Mouse (Mus musculus) heart, embryonic 15.5 days (tissue): ENCODE data around the gene Psma5. TPM values are rescaled to one million over a fixed set of nuclear protein-coding genes. Genes with fewer than 3 reads are reported as not detected.
A peak's percentile ranks its signal among the peaks of the same experiment; 100 is the strongest.

Experiments
- ATAC-seq: fragments of 200-750 bp; cut with Nextera tagmentation; replicated peaks from 2 replicates; pipeline ENCODE4 v1.8.0; 2017; ENCODE audit warnings: low read depth, moderate TSS enrichment; ENCODE audit not compliant: insufficient number of reproducible peaks, insufficient read depth, low FRiP score
- H3K27ac ChIP-seq: fragments of 300-500 bp; sonication (generic); 2 replicates; pipeline ENCODE4 v1.5.1; 2015; ENCODE audit warnings: mild to moderate bottlenecking, inconsistent platforms
- H3K27me3 ChIP-seq: fragments of 300-500 bp; sonication (generic); 2 replicates; pipeline ENCODE4 v1.6.1; 2015; ENCODE audit warnings: inconsistent platforms
- H3K36me3 ChIP-seq: fragments of 300-500 bp; sonication (generic); 2 replicates; pipeline ENCODE4 v1.6.1; 2015; ENCODE audit warnings: mild to moderate bottlenecking, inconsistent platforms
- H3K4me1 ChIP-seq: fragments of 300-500 bp; sonication (generic); replicated peaks from 2 replicates; pipeline ENCODE4 v1.6.1; 2015; ENCODE audit warnings: inconsistent platforms
- H3K4me2 ChIP-seq: fragments of 300-500 bp; sonication (generic); 2 replicates; pipeline ENCODE4 v1.6.1; 2015; ENCODE audit warnings: inconsistent platforms, mild to moderate bottlenecking, moderate library complexity
- H3K4me3 ChIP-seq: fragments of 300-500 bp; sonication (generic); 2 replicates; pipeline ENCODE4 v1.5.1; 2015; ENCODE audit warnings: mild to moderate bottlenecking, inconsistent platforms
- H3K9ac ChIP-seq: fragments of 300-500 bp; sonication (generic); 2 replicates; pipeline ENCODE4 v1.6.1; 2015; ENCODE audit warnings: mild to moderate bottlenecking, inconsistent platforms
- H3K9me3 ChIP-seq: fragments of 300-500 bp; sonication (generic); replicated peaks from 2 replicates; pipeline ENCODE4 v1.6.1; 2016; ENCODE audit warnings: inconsistent platforms
- WGBS: fragments of 180-500 bp; shearing (Covaris S2); methylation state at CpG from one replicate; pipeline ENCODE4 v1.1.7; 2015; ENCODE audit warnings: mixed read lengths; 5-methylcytosine and 5-hydroxymethylcytosine counted together
- polyA plus RNA-seq: library from polyadenylated mRNA; unstranded; fragments of >200 nt; fragmentation: Nextera tagmentation; extraction: Ambion mirVana; gene quantifications from 2 replicates; pipeline ENCODE4 v1.2.1, GENCODE M21; 2015

Gene Psma5
- polyA plus RNA-seq, 1 experiment from 2014 or later = 174 TPM

GRCm38 (mm10) chr3:108313138-108313537 is 56.4 kb downstream of the Psma5 start:
- H3K4me2 ChIP-seq = no peak overlapping the region
- H3K9me3 ChIP-seq = no peaks in the 10 kb centered on the region
- H3K4me3 ChIP-seq = no peak overlapping the region
- H3K27me3 ChIP-seq = no peaks in the 10 kb centered on the region
- H3K4me1 ChIP-seq = peaks cover 29% of the 10 kb centered on the region
- H3K9ac ChIP-seq = no peak overlapping the region
- peak overlapping the region; percentile 56; the same call in 1 of the 2 replicates for H3K27ac ChIP-seq
- H3K36me3 ChIP-seq = no peaks in the 10 kb centered on the region
- WGBS = 71% methylated on average over 4 of the region's 4 CpGs
- no peak for ATAC-seq

GRCm38 (mm10) chr3:108314038-108314675 is 57.4 kb downstream of the Psma5 start:
- no peaks in the 10 kb centered on the region for H3K9me3 ChIP-seq
- no peaks in the 10 kb centered on the region for H3K36me3 ChIP-seq
- H3K9ac ChIP-seq = no peak overlapping the region
- H3K27ac ChIP-seq = no peak overlapping the region
- ATAC-seq = no peak
- H3K4me3 ChIP-seq = no peak overlapping the region
- H3K27me3 ChIP-seq = no peaks in the 10 kb centered on the region
- peaks cover 32% of the 10 kb centered on the region for H3K4me1 ChIP-seq
- 74% methylated on average over 8 of the region's 8 CpGs for WGBS
- no peak overlapping the region for H3K4me2 ChIP-seq

DNA sequence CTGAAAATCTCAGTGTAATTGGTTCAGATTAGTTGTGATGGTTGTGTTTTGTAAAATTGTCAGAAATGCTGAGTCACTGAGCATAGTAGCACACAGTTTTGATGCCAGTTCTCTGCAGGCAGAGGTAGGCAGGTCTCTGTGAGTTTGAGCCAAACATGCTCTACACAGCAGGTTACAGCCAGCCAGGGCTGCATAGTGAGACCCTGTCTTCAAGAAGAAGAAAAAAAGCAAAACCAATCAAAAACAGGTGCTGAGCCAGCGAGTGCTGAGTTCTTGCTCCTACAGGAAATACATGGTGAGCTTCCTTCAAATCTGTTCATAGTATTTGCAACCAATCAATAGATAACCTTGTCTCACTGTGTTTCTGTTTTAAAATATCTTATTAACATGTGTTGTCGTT is 61.8 kb downstream of the Psma5 start:
- 54% methylated on average over 2 of the region's 2 CpGs for WGBS
- ATAC-seq = no peak
- H3K4me1 ChIP-seq = peaks cover 16% of the 10 kb centered on the region
- no peaks in the 10 kb centered on the region for H3K27me3 ChIP-seq
- H3K4me2 ChIP-seq = no peak overlapping the region
- no peak overlapping the region for H3K4me3 ChIP-seq
- no peaks in the 10 kb centered on the region for H3K36me3 ChIP-seq
- H3K9me3 ChIP-seq = no peaks in the 10 kb centered on the region
- no peak overlapping the region for H3K9ac ChIP-seq
- no peak overlapping the region for H3K27ac ChIP-seq

DNA sequence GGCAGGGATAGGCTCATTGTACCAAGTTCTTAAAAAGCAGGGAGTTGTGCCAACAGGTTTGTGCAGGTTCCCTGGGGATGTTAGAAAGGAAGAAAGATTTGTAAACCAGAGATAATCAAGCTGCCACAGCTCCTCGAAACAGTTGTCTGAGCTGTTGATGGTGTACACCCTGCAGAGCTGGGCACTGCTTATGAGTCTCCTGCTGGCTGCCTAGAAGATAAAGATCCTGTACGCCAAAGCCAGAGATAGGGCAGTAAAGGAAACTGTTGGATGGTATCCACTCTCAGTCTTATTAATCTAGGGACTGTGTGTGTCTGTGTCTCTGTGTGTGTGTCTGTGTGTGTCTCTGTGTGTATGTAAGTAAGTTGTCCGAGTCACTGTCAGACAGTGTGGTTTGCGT is 64.9 kb downstream of the Psma5 start:
- no peak for ATAC-seq
- Histone ChIP-seq H3K4me2 (no peak overlapping the region), H3K27ac (no peak overlapping the region), H3K27me3 (no peaks in the 10 kb centered on the region), H3K36me3 (peaks cover 5% of the 10 kb centered on the region; the same call in 1 of the 2 replicates), H3K9ac (no peak overlapping the region), H3K9me3 (no peaks in the 10 kb centered on the region), H3K4me1 (peaks cover 18% of the 10 kb centered on the region), H3K4me3 (no peak overlapping the region)
- WGBS = 60% methylated on average over 4 of the region's 4 CpGs

GRCm38 (mm10) chr3:108322136-108322535 is 65.4 kb downstream of the Psma5 start:
- 68% methylated on average over 4 of the region's 4 CpGs for WGBS
- Histone ChIP-seq H3K4me2 (no peak overlapping the region), H3K4me3 (no peak overlapping the region), H3K4me1 (peaks cover 18% of the 10 kb centered on the region), H3K27ac (no peak overlapping the region), H3K27me3 (no peaks in the 10 kb centered on the region), H3K36me3 (peaks cover 5% of the 10 kb centered on the region; the same call in 1 of the 2 replicates), H3K9me3 (no peaks in the 10 kb centered on the region), H3K9ac (no peak overlapping the region)
- no peak for ATAC-seq

DNA sequence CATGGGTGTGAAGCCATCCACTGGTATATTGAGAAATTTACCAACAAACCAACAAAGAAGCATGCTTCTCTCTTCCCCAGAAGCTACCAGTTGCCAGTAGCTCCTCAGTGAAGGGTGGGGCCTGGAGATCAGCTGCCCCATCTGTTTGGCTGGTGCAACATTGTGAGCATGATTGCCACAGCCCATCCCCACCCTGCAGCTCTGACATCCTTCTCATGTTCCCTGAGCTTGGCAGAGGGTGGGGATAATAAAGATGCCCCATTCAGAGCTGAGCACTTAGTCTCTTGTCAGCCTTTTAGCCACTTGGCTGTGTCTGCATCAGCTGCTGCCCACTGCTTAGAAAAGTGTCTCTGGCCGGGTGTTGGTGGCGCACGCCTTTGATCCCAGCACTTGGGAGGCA is 66.2 kb downstream of the Psma5 start:
- WGBS = 75% methylated on average over 3 of the region's 3 CpGs
- no peak overlapping the region for H3K4me3 ChIP-seq
- H3K9me3 ChIP-seq = no peaks in the 10 kb centered on the region
- no peaks in the 10 kb centered on the region for H3K27me3 ChIP-seq
- H3K9ac ChIP-seq = no peak overlapping the region
- H3K4me1 ChIP-seq = peaks cover 24% of the 10 kb centered on the region
- ATAC-seq = no peak
- H3K27ac ChIP-seq = no peak overlapping the region
- no peak overlapping the region for H3K4me2 ChIP-seq
- peaks cover 5% of the 10 kb centered on the region; the same call in 1 of the 2 replicates for H3K36me3 ChIP-seq

GRCm38 (mm10) chr3:108324837-108325236 is 68.1 kb downstream of the Psma5 start:
- H3K4me2 ChIP-seq = no peak overlapping the region
- H3K9ac ChIP-seq = no peak overlapping the region
- H3K9me3 ChIP-seq = no peaks in the 10 kb centered on the region
- 79% methylated on average over 4 of the region's 4 CpGs for WGBS
- peaks cover 26% of the 10 kb centered on the region for H3K4me1 ChIP-seq
- no peaks in the 10 kb centered on the region for H3K27me3 ChIP-seq
- H3K27ac ChIP-seq = no peak overlapping the region
- no peak overlapping the region for H3K4me3 ChIP-seq
- peaks cover 5% of the 10 kb centered on the region; the same call in 1 of the 2 replicates for H3K36me3 ChIP-seq
- no peak for ATAC-seq

DNA sequence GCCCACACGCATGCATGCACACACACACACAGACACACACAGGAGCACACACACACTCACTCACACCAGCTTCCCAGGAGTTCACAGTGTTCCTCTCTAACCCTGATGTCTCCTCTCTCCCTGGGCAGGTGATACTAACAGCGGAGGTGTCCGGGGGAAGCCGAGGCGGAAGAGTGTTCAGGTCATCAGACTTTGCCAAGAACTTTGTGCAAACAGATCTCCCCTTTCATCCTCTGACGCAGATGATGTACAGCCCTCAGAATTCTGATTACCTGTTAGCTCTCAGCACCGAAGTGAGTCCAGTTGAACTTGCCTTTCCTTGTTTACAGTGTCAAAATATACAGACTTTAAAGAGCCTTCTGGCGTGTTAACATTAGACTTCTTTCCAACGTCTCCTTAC is 68.8 kb downstream of the Psma5 start:
- no peak overlapping the region for H3K4me3 ChIP-seq
- no peaks in the 10 kb centered on the region for H3K9me3 ChIP-seq
- no peak overlapping the region for H3K4me2 ChIP-seq
- H3K9ac ChIP-seq = no peak overlapping the region
- H3K4me1 ChIP-seq = peaks cover 25% of the 10 kb centered on the region
- peaks cover 5% of the 10 kb centered on the region; the same call in 1 of the 2 replicates for H3K36me3 ChIP-seq
- H3K27me3 ChIP-seq = no peaks in the 10 kb centered on the region
- WGBS = 88% methylated on average over 9 of the region's 9 CpGs
- no peak for ATAC-seq
- no peak overlapping the region for H3K27ac ChIP-seq

- Histone ChIP-seq H3K4me1 (peaks cover 21% of the 10 kb centered on the region), H3K9me3 (no peaks in the 10 kb centered on the region), H3K27ac (peak overlapping the region; percentile 87), H3K9ac (no peak overlapping the region), H3K4me3 (no peak overlapping the region), H3K4me2 (no peak overlapping the region), H3K36me3 (peaks cover 12% of the 10 kb centered on the region), H3K27me3 (no peaks in the 10 kb centered on the region)
- 0 out of 2 replicates have a peak, but pooled peaks have one; percentile 8 for ATAC-seq
- 62% methylated on average over 8 of the region's 8 CpGs for WGBS
These were observed 70.5 kb downstream of the Psma5 start for GRCm38 (mm10) chr3:108327275-108327674.

DNA sequence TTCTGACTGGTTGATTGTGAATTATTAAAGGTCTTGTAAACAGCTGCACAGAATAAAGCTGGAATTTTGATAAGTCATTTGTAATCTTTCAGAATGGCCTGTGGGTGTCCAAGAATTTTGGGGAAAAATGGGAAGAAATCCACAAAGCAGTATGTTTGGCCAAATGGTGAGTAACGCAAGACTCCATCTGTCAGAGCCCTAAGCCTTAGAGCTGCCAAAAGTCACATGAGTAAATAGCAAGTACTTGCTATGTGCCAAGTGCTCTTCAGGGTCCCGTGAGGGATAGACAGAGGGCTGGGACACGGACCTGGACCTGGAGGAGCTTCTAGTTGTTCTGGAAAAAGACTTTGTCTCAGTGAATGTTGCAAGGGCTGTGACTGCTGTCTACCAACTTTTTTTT is 71.2 kb downstream of the Psma5 start:
- Histone ChIP-seq H3K27me3 (no peaks in the 10 kb centered on the region), H3K4me1 (peaks cover 21% of the 10 kb centered on the region), H3K4me3 (no peak overlapping the region), H3K36me3 (peaks cover 15% of the 10 kb centered on the region), H3K4me2 (peak overlapping the region; percentile 19; the same call in 1 of the 2 replicates), H3K9ac (no peak overlapping the region), H3K9me3 (no peaks in the 10 kb centered on the region), H3K27ac (peak overlapping the region; percentile 87)
- WGBS = 47% methylated on average over 3 of the region's 3 CpGs
- 0 out of 2 replicates have a peak, but pooled peaks have one; percentile 14 for ATAC-seq

DNA sequence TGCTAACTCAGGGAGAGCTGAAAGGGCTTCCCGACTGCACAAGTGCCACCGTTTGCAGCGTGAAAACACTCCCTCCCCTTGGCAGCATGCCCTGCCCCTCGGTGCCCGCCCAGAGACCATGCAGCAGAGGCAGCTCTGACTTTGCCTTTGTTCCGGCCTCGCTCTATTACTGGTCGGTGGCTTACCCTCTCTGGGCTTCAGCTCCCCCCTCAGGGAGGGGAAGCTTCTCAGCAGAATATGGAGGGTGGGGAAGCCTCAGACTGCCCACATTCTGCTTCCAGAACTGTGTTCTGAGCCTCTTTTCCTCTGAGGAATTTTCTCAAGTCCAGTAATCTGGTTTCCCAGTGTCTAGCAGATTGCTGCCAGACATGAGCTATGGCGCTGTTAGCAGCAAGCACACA is 71.7 kb downstream of the Psma5 start:
- H3K27ac ChIP-seq = peak overlapping the region; percentile 87
- WGBS = 28% methylated on average over 9 of the region's 9 CpGs
- H3K4me2 ChIP-seq = peak overlapping the region; percentile 19; the same call in 1 of the 2 replicates
- ATAC-seq = peak; percentile 81
- peaks cover 15% of the 10 kb centered on the region for H3K36me3 ChIP-seq
- no peak overlapping the region for H3K4me3 ChIP-seq
- no peaks in the 10 kb centered on the region for H3K9me3 ChIP-seq
- H3K9ac ChIP-seq = no peak overlapping the region
- peaks cover 21% of the 10 kb centered on the region for H3K4me1 ChIP-seq
- H3K27me3 ChIP-seq = no peaks in the 10 kb centered on the region
